Mouse (Mus musculus): ENCODE measurements around the gene Iqcf4. TPM values are rescaled to one million over a fixed set of nuclear protein-coding genes. Genes with fewer than 3 reads are reported as not detected.
"Not testable (repeated sequence)": the region's sequence is repeated elsewhere in the genome, so short reads cannot be mapped to it uniquely, and the experiment has no call there.

Iqcf4 gene
- total RNA-seq (2021), result not detected
- long read RNA-seq, experiment 1, result 0 reads
- long read RNA-seq, experiment 2, result 0 reads

DNA sequence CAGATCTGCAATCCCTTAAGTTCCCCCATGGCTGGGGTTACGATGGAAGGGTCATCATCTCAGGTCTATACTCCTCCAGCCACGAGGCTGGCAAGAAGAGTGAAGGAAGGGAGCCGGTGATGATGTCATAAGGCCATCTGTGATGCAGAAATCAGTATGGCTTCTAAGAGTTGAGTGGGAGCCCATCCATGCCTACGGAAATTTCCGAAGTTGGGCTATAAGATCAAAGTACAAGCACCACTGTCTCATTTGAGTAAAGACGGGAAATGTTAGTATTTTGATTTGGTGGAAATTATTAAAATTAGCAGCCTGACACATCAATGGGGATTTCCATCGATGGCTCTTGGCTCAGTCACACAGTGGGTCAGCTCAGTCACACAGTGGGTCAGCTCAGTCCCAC, at the start of gene Iqcf4:
Gene Iqcf4 (minus strand): TSS at position 101 of the 400 bp plus-strand sequence.
- TF ChIP-seq CTCF (IDR thresholded peaks at IDR 0.05), result no peak

DNA sequence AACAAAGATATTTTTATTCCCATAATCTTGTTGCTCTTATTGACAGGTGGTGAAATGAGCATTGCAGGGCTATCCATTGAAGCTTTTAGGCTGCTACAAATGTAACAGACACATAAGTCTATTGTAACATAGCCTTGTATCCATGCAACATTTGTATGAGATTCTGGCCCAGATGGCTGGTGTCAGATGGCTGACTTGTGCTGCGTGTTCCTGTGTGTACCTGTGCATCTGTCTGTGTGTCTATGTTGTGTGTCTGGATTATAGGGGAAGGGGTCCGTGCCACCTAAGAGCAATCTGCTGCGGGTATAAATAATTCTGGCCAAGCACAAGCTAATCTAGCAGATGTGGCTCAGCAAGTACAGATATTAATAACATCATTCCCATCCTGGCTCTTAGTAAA, 46.7 kb upstream of the Iqcf4 start:
- TF ChIP-seq CTCF (IDR thresholded peaks at IDR 0.05), result no peak
- no peak for DNase-seq (ENCODE audit: extremely low spot score in 1 of 2, low spot score in 2 of 2)
- intact Hi-C loops (cut with DNase I), result no loop called here
- no peak overlapping the region for H3K4me3 ChIP-seq
- H3K27ac ChIP-seq, result no peak overlapping the region

More for the DNA sequence above, at the start of gene Iqcf4:
- Histone ChIP-seq H3K4me3 (no peak within 1 kb of the TSS), H3K27ac (no peak within 1 kb of the TSS)
- intact Hi-C loops (cut with DNase I), result no loop called here
- no peak for DNase-seq (ENCODE audit: extremely low spot score in 1 of 2, low spot score in 2 of 2)

DNA sequence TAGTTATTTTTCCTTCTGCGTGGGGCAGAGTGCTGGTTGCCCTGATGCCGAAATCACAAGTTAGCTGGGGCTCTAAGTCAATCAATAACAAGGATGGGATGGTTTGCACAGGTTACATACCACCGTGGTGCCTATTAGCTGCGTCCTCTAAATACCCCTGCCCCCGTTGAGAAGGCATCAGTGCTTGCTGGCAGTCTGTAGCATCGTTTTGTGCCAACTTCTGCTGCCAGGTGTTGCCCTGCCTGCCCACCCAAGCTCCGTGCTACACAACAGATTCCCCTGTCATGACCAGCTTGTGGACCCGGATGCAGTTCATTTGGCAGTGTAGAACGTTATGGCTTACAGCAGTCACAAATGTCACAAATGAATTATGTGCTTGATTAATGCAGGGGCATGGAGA, 45.5 kb upstream of the Iqcf4 start:
- H3K4me3 ChIP-seq, result no peak overlapping the region
- no peak overlapping the region for H3K27ac ChIP-seq
- intact Hi-C loops (cut with DNase I), result no loop called here
- DNase-seq (ENCODE audit: extremely low spot score in 1 of 2, low spot score in 2 of 2), result no peak
- no peak for TF ChIP-seq CTCF (IDR thresholded peaks at IDR 0.05)

DNA sequence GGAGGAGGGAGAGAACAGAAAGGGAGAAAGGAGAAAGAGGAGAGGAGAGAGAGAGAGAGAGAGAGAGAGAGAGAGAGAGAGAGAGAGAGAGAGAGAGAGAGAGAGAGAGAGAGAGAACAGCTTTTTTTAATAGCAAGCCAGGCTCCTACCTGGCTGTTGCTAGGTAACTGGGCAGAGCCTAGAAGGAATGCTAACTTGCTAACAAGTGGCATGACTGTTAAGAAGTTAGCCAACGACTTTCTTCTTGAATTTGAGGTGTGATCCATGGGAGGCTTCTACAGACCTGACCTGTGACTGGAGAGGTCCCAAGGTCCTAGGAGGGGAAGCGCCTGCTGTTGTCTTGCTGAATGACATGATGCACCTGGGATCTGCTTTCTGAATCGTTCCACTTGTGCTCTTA, 43.8 kb upstream of the Iqcf4 start:
- no peak for TF ChIP-seq CTCF (IDR thresholded peaks at IDR 0.05)
- intact Hi-C loops (cut with DNase I), result no loop called here
- H3K27ac ChIP-seq, result no peak overlapping the region

DNA sequence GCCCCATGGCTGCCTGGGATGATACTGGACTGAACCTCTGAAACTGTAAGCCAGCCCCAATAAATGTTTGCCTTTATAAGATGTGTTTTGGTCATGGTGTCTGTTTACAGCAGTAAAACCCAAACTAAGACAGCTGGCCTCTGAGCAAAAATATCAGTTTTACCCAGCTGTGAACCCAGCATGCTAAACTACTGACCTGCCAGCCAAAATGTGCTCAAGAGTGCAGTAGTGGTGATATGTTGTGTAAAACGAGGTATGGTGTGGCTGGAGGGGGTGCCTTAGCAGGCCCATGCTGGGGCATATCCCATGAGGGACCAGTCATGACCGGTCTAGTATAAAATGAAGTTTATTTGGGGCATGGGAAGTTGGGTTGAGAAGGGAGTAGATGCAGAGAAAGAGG, 43.2 kb upstream of the Iqcf4 start:
- H3K4me3 ChIP-seq, result no peak overlapping the region
- intact Hi-C loops (cut with DNase I), result no loop called here
- no peak for TF ChIP-seq CTCF (IDR thresholded peaks at IDR 0.05)

More for the DNA sequence above, 43.8 kb upstream of the Iqcf4 start:
- DNase-seq (ENCODE audit: extremely low spot score in 1 of 2, low spot score in 2 of 2), result no peak
- no peak overlapping the region for H3K4me3 ChIP-seq

DNA sequence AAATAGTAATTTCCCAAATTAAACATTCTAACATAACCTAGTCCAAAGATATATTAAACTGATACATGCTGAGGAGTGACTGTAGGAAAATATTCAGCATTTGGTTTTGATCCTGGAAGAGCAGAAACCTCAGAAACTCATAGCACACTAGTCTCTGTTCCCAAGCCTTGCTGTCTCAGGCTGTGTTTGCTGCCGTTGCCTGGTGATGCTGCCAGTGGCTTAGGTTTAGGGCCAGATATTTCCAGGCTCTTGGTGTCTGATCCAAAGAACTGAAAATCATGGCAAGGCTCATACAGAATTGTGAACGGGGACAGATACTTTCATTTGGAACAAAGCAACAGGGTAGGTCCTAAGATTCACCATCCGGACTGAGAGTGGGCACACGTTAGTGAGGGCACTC, 39.9 kb upstream of the Iqcf4 start:
- intact Hi-C loops (cut with DNase I), result no loop called here
- Histone ChIP-seq H3K4me3 (no peak overlapping the region), H3K27ac (no peak overlapping the region)
- no peak for DNase-seq (ENCODE audit: extremely low spot score in 1 of 2, low spot score in 2 of 2)
- no peak for TF ChIP-seq CTCF (IDR thresholded peaks at IDR 0.05)

More for the DNA sequence above, 43.2 kb upstream of the Iqcf4 start:
- DNase-seq (ENCODE audit: extremely low spot score in 1 of 2, low spot score in 2 of 2), result no peak
- no peak overlapping the region for H3K27ac ChIP-seq

DNA sequence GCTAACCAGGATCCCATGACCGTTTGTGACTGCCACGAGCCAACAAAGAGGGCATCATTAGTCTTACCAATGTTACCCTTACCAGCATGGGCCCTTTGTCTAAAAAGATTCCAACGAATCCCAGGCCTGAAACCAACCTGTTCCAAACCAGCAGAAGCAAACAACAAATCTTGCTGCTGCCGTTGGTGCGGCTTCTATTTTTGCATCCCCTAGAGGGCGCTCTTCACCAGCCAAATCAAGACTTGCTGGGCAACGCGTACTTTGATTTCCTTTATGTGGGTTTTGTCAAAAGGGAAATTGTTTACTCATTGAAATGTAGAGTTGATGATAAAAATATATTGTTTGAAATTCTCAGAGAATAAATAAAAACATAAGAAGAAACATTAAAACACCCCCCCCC, 29.8 kb upstream of the Iqcf4 start:
- TF ChIP-seq CTCF (IDR thresholded peaks at IDR 0.05), result peak; percentile 78
- peak; percentile 58 to 74 for DNase-seq (ENCODE audit: extremely low spot score in 1 of 2, low spot score in 2 of 2)
- Histone ChIP-seq H3K27ac (no peak overlapping the region), H3K4me3 (no peak overlapping the region)
- intact Hi-C loops (cut with DNase I), result loop anchor here (1.0 kb wide), 1 partner anchor 43 kb away; no protein-coding TSS in a partner anchor

DNA sequence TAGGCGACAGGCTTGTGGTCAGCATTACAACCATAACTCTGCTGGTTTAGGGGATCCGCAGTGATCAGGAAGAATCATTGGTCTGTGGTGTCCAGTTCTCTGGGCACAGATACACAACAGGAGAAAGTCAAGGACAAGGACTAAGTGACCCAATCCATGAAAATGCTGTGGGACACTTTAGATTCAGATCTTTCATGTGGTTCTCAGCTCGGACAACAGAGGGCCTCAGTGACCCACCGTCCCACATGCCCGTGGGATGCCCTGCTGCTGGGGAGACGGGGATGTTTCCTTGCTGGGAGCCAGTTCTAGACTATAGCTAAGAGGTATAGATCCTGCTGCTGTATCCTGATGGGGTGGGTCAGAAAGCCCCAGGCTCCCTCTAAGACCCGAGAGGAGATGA, 27.7 kb upstream of the Iqcf4 start:
- TF ChIP-seq CTCF (IDR thresholded peaks at IDR 0.05), result peak; percentile 28
- intact Hi-C loops (cut with DNase I), result loop anchor here (5.0 kb wide), 1 partner anchor 224 kb away; the partner anchor contains the start of gene Dcaf1
- H3K4me3 ChIP-seq, result no peak overlapping the region
- H3K27ac ChIP-seq, result no peak overlapping the region
- DNase-seq (ENCODE audit: extremely low spot score in 1 of 2, low spot score in 2 of 2), result peak in 1 of 2 experiments; percentile 9

DNA sequence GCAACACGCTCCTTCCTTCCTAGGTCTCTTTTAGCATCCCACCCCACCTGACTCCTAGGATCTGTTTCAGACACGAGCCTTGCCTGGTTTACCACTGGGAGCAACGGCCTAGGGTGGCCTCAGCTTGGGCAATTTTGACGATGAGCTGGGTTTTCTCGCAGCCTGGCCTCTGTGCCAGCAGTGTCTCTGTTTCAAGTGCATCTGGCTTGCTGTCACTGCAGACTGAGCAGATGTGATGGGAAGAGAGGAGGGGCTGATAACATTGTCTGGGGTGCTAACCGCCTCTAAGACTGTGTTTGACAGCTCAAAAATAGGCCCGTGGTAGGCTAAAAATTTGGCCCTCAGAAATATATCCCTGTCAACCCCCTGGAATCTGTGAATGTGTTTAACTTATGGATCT, 25.0 kb upstream of the Iqcf4 start:
- no peak for TF ChIP-seq CTCF (IDR thresholded peaks at IDR 0.05)
- DNase-seq (ENCODE audit: extremely low spot score in 1 of 2, low spot score in 2 of 2), result peak in 1 of 2 experiments; percentile 28
- Histone ChIP-seq H3K4me3 (no peak overlapping the region), H3K27ac (peak overlapping the region; percentile 84)
- intact Hi-C loops (cut with DNase I), result loop anchor here (2.0 to 5.0 kb wide), 2 partner anchors 61 to 226 kb away; partner anchors contain the start of gene Dcaf1

DNA sequence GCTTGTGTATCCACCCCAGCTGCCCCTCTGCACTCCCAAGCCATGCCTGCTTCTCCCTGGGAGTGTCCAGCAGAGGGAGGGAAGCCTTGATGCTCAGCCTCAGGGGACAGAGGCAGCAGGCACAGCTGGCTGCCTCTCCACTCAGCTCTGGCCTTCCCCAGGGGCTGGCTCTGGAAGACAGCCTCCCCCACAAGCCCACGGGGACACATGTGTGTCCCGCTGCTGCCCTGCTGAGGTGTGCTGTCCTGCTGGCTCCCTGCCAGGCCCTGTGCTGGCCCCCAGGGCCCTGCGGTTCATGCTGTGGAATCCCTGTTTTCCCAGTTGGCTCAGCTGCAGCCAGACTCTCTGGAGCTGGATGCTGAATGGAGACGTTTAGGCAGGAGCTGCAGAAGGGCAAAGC, 24.6 kb upstream of the Iqcf4 start:
- H3K4me3 ChIP-seq; DNase-seq (ENCODE audit: extremely low spot score in 1 of 2, low spot score in 2 of 2): not testable (repeated sequence)
- intact Hi-C loops (cut with DNase I), result loop anchor here (5.0 kb wide), 1 partner anchor 227 kb away; the partner anchor contains the start of gene Dcaf1
- H3K27ac ChIP-seq, result peak overlapping the region; percentile 84

DNA sequence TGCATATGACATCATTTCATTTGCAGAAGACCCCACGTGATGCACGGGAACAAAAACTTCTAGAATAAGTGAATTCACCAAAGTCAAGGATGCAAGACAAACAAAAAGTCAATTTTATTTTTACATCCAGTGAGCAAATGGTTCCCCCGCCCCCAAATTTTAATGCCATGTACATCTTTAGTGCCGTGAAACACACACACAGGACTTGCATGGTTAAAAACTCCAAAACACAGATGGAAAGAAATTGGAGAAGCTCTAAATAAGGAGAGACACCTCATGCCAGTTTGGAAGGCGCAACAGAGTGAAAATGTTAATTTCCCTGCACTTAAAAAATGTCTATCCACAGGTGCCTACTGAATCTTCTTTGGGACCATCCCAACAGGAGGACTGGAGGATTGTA, 21.4 kb upstream of the Iqcf4 start:
- Histone ChIP-seq H3K27ac (no peak overlapping the region), H3K4me3 (no peak overlapping the region)
- no peak for DNase-seq (ENCODE audit: extremely low spot score in 1 of 2, low spot score in 2 of 2)
- intact Hi-C loops (cut with DNase I), result no loop called here
- TF ChIP-seq CTCF (IDR thresholded peaks at IDR 0.05), result no peak

DNA sequence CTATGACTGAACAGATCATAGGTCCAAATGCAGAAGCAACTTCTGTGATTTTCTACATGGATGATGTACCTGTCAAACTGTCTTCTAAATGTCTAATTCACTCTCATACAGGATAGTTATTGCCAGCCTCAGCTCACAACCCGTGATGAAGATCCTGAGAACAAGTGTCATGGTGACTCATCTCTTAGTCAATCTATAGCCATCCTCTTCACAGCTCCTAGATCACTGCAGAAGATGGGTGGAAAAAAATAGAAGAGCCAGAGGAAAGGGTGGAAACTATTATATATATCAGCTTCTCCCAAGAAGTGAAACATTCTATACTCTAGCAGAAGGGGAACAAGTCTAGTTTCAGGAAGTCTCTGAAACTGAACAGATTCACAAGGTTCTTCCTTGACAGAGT, 11.8 kb upstream of the Iqcf4 start:
- no peak overlapping the region for H3K4me3 ChIP-seq
- H3K27ac ChIP-seq, result no peak overlapping the region
- DNase-seq (ENCODE audit: extremely low spot score in 1 of 2, low spot score in 2 of 2), result no peak
- intact Hi-C loops (cut with DNase I), result loop anchor here (5.0 kb wide), 1 partner anchor 50 kb away; no protein-coding TSS in a partner anchor
- no peak for TF ChIP-seq CTCF (IDR thresholded peaks at IDR 0.05)

DNA sequence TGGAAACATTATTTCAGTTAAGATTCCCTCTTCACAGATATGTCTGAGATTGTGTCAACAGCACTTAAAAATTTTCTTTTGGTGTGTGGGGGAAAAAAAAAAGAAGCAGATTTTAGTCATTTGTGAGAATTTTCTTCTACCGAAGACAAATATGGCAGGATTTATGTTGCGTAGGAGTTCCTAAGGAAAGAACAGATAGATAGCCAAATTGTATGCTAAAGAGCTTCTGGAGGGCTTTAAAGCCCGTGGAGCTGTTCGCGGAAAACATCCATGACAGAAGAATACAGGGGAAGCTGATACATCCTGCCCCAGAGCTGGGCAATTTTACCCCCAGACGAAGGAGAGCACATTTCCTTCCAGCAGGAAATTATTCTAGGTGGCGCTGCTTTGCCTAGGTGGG, 9.2 kb upstream of the Iqcf4 start:
- Histone ChIP-seq H3K27ac (peak overlapping the region; percentile 76), H3K4me3 (no peak overlapping the region)
- DNase-seq (ENCODE audit: extremely low spot score in 1 of 2, low spot score in 2 of 2), result no peak
- intact Hi-C loops (cut with DNase I), result loop anchor here (5.0 kb wide), 1 partner anchor 48 kb away; no protein-coding TSS in a partner anchor
- no peak for TF ChIP-seq CTCF (IDR thresholded peaks at IDR 0.05)

Data from left cerebral cortex, adult 2 months (tissue).